Mouse (Mus musculus) forebrain, embryonic 11.5 days (tissue): ENCODE results near the gene Gpr18. TPM values are rescaled to one million over a fixed set of nuclear protein-coding genes. Genes with fewer than 3 reads are reported as not detected.
"Not testable (repeated sequence)": the region's sequence is repeated elsewhere in the genome, so short reads cannot be mapped to it uniquely, and the experiment has no call there.

Source experiments
- ATAC-seq: fragments of 200-750 bp; cut with Nextera tagmentation; replicated peaks from 2 replicates; pipeline ENCODE4 v1.8.0; 2017; ENCODE audit warnings: moderate TSS enrichment; ENCODE audit not compliant: low FRiP score
- DNase-seq: peaks from one replicate; pipeline ENCODE4 v3.0.0-alpha.2; 2017; ENCODE audit warnings: low spot score
- H3K27ac ChIP-seq: fragments of 300-500 bp; sonication (generic); 2 replicates; pipeline ENCODE4 v1.5.1; 2014; ENCODE audit warnings: low read depth, low read length
- H3K27me3 ChIP-seq: fragments of 300-500 bp; sonication (generic); 2 replicates; pipeline ENCODE4 v1.6.1; 2014; ENCODE audit warnings: mild to moderate bottlenecking, low read length, mixed read lengths; ENCODE audit not compliant: control insufficient read depth, insufficient read depth
- H3K36me3 ChIP-seq: fragments of 300-500 bp; sonication (generic); 2 replicates; pipeline ENCODE4 v1.6.1; 2014; ENCODE audit warnings: mild to moderate bottlenecking, low read length, moderate library complexity, mixed read lengths; ENCODE audit not compliant: control insufficient read depth, insufficient read depth
- H3K4me1 ChIP-seq: fragments of 300-500 bp; sonication (generic); replicated peaks from 2 replicates; pipeline ENCODE4 v1.6.1; 2014; ENCODE audit warnings: low read length, mixed read lengths; ENCODE audit not compliant: control insufficient read depth, insufficient read depth
- H3K4me2 ChIP-seq: fragments of 300-500 bp; sonication (generic); 2 replicates; pipeline ENCODE4 v1.6.1; 2014; ENCODE audit warnings: low read depth, mild to moderate bottlenecking, low read length, moderate library complexity, mixed read lengths; ENCODE audit not compliant: severe bottlenecking
- H3K4me3 ChIP-seq: fragments of 300-500 bp; sonication (generic); 2 replicates; pipeline ENCODE4 v1.5.1; 2014; ENCODE audit warnings: low read depth, low read length
- H3K9ac ChIP-seq: fragments of 300-500 bp; sonication (generic); 2 replicates; pipeline ENCODE4 v1.6.1; 2014; ENCODE audit warnings: low read length
- H3K9me3 ChIP-seq: fragments of 300-500 bp; sonication (generic); 2 replicates; pipeline ENCODE4 v1.6.1; 2016; ENCODE audit warnings: low read length, mixed read lengths; ENCODE audit not compliant: control insufficient read depth
- WGBS: fragments of 180-500 bp; shearing (Covaris S2); extraction: QIAGEN DNeasy Blood & Tissue Kit; methylation state at CpG from one replicate; pipeline ENCODE4 v1.1.7; 2014; 5-methylcytosine and 5-hydroxymethylcytosine counted together
- polyA plus RNA-seq: library from polyadenylated mRNA; unstranded; fragments of >200 nt; fragmentation: Nextera tagmentation; extraction: Ambion mirVana; gene quantifications from 2 replicates; pipeline ENCODE4 v1.2.1, GENCODE M21; 2014

The Gpr18 gene
- polyA plus RNA-seq, 1 experiment from 2014 or later: 0.49 TPM

- peak within 1 kb of the TSS; percentile 92 for H3K4me3 ChIP-seq
- H3K4me2 ChIP-seq: peak within 1 kb of the TSS; percentile 95
- H3K4me1 ChIP-seq: peaks cover 5% of the 10 kb centered on the region; the same call in 1 of the 2 replicates
- H3K36me3 ChIP-seq: no peaks in the 10 kb centered on the region
- ATAC-seq (peak; percentile 98), DNase-seq (peak; percentile 99)
- under 1% methylated on average over 57 of the region's 61 CpGs for WGBS
- H3K9ac ChIP-seq: peak within 1 kb of the TSS; percentile 94
- H3K9me3 ChIP-seq: no peaks in the 10 kb centered on the region
- no peaks in the 10 kb centered on the region for H3K27me3 ChIP-seq
- peak within 1 kb of the TSS; percentile 84 for H3K27ac ChIP-seq
Measured at GRCm38 (mm10) chr14:121878176-121878858, 37.3 kb downstream of the Gpr18 start, which contains the start of gene Ubac2. Gene Ubac2, plus strand, starts transcription at chr14:121878620.

DNA sequence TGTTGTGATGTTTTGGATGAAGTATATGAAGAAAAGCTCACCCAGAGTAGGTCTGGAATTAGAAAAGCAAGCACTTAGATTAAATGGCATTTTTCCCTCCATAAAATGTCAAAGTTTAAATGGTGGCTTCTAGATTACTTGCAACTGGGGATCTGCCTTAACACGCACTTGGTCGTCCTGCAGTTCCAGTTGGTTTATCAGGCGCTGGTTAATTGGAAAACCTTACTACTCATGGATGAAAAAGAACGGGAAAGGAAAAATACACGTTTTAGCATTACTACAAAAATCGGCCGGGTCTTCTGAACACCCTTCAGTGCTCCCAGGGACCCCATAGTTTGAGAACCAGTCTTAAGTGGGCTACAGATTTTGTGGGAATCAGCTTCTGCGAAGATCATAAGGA lies 37.9 kb downstream of the Gpr18 start:
- Histone ChIP-seq H3K9me3 (no peaks in the 10 kb centered on the region), H3K4me1 (peaks cover 5% of the 10 kb centered on the region; the same call in 1 of the 2 replicates), H3K36me3 (no peaks in the 10 kb centered on the region), H3K27ac (no peak overlapping the region), H3K27me3 (no peaks in the 10 kb centered on the region), H3K9ac (peak overlapping the region; percentile 94), H3K4me3 (peak overlapping the region; percentile 92), H3K4me2 (peak overlapping the region; percentile 68)
- DNase-seq (no peak), ATAC-seq (no peak)
- WGBS: 34% methylated on average over 8 of the region's 8 CpGs

DNA sequence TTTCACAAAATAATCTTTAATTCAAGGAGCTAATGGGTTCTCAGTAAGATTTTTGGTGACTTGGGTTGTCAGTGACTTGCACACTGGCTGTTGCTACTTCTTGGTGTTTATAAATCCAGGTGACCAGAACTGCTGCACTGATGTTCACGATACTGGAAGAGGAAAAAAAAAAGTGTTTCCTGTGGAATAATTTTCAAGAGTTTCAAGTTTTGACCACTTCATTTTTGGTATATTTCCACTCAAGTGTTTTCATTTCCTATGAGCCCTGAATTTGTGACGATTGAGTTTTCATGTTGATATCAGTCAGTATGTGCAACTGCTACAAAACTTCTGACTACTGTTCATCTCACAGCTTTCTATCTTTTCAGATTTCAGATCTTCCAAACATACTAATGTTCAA lies 38.7 kb downstream of the Gpr18 start:
- Histone ChIP-seq H3K9me3 (no peaks in the 10 kb centered on the region), H3K9ac (no peak overlapping the region), H3K4me2 (no peak overlapping the region), H3K4me3 (no peak overlapping the region), H3K27me3 (no peaks in the 10 kb centered on the region), H3K4me1 (peaks cover 5% of the 10 kb centered on the region; the same call in 1 of the 2 replicates), H3K36me3 (no peaks in the 10 kb centered on the region), H3K27ac (no peak overlapping the region)
- DNase-seq (no peak), ATAC-seq (no peak)
- 94% methylated on average over 2 of the region's 2 CpGs for WGBS

DNA sequence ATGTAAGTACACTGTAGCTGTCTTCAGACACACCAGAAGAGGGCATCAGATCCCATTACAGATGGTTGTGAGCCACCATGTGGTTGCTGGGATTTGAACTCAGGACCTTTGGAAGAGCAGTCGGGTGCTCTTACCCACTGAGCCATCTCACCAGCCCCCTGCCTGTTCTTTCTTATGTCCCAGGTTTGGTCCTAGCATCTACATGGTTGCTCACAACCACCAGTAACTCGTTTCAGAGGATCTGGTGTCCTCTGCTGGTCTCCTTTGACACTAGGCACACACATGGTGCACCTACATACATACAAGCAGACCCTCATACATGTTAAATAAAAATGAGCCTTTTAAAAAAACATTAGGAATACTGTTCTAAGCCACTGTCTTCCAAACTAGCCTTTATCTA lies 39.4 kb downstream of the Gpr18 start:
- H3K4me2 ChIP-seq, H3K36me3 ChIP-seq, H3K27me3 ChIP-seq, H3K9ac ChIP-seq, H3K9me3 ChIP-seq, H3K4me1 ChIP-seq, H3K27ac ChIP-seq, ATAC-seq, DNase-seq, H3K4me3 ChIP-seq: not testable (repeated sequence)
- WGBS: 68% methylated on average over 2 of the region's 2 CpGs

- no peak overlapping the region for H3K4me2 ChIP-seq
- no peaks in the 10 kb centered on the region; the same call in 1 of the 2 replicates for H3K4me1 ChIP-seq
- H3K9me3 ChIP-seq: no peaks in the 10 kb centered on the region
- H3K27me3 ChIP-seq: no peaks in the 10 kb centered on the region
- H3K4me3 ChIP-seq: no peak overlapping the region
- no peaks in the 10 kb centered on the region for H3K36me3 ChIP-seq
- no peak overlapping the region for H3K9ac ChIP-seq
- DNase-seq (no peak), ATAC-seq (no peak)
- WGBS: 89% methylated on average over 4 of the region's 4 CpGs
- no peak overlapping the region for H3K27ac ChIP-seq
Measured at GRCm38 (mm10) chr14:121873646-121874045, 41.9 kb downstream of the Gpr18 start.

- H3K4me3 ChIP-seq: no peak overlapping the region
- DNase-seq (no peak), ATAC-seq (no peak)
- WGBS: 84% methylated on average over 2 of the region's 2 CpGs
- no peaks in the 10 kb centered on the region for H3K27me3 ChIP-seq
- H3K4me2 ChIP-seq: no peak overlapping the region
- H3K9ac ChIP-seq: no peak overlapping the region
- H3K36me3 ChIP-seq: no peaks in the 10 kb centered on the region
- no peak overlapping the region for H3K27ac ChIP-seq
- H3K9me3 ChIP-seq: no peaks in the 10 kb centered on the region
- no peaks in the 10 kb centered on the region; the same call in 1 of the 2 replicates for H3K4me1 ChIP-seq
Measured at GRCm38 (mm10) chr14:121873172-121873571, 42.4 kb downstream of the Gpr18 start.

- no peak for DNase-seq
- ATAC-seq: no peak
- H3K36me3 ChIP-seq: no peaks in the 10 kb centered on the region
- H3K4me3 ChIP-seq: no peak overlapping the region
- H3K9me3 ChIP-seq: no peaks in the 10 kb centered on the region
- no peaks in the 10 kb centered on the region for H3K27me3 ChIP-seq
- no peak overlapping the region for H3K9ac ChIP-seq
- H3K4me2 ChIP-seq: no peak overlapping the region
- no peaks in the 10 kb centered on the region; the same call in 1 of the 2 replicates for H3K4me1 ChIP-seq
- WGBS: 93% methylated on average over 1 of the region's 1 CpGs
- no peak overlapping the region for H3K27ac ChIP-seq
Measured at GRCm38 (mm10) chr14:121872760-121873159, 42.8 kb downstream of the Gpr18 start.

GRCm38 (mm10) chr14:121869111-121869510 lies 46.5 kb downstream of the Gpr18 start:
- H3K27me3 ChIP-seq: no peaks in the 10 kb centered on the region
- WGBS: 85% methylated on average over 1 of the region's 1 CpGs
- H3K4me2 ChIP-seq: no peak overlapping the region
- no peak for DNase-seq
- no peak overlapping the region for H3K4me3 ChIP-seq
- H3K9ac ChIP-seq: no peak overlapping the region
- no peaks in the 10 kb centered on the region for H3K4me1 ChIP-seq
- no peaks in the 10 kb centered on the region for H3K9me3 ChIP-seq
- H3K36me3 ChIP-seq: no peaks in the 10 kb centered on the region
- H3K27ac ChIP-seq: no peak overlapping the region
- no peak for ATAC-seq

DNA sequence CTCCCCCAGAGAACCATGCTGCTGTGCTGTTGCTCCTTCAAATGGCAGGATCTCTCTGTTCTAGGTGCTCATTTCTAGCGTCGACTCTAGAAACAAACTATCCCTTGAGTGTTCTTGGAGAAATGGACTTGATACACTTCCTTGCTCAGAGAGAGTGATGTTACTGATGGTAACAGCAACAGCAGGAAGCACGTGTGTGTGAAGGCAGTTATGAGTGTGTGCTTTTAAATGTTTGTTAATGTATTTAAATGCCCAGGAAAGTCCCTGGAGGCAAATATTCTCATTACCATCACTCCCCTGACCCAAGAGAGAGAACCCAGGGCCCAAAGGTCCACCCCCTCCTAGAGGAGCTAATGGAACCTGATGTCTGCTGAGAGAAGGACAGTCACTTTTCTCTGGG lies 49.0 kb downstream of the Gpr18 start:
- ATAC-seq (no peak), DNase-seq (peak; percentile 43)
- H3K4me2 ChIP-seq: no peak overlapping the region
- H3K4me3 ChIP-seq: no peak overlapping the region
- H3K9me3 ChIP-seq: no peaks in the 10 kb centered on the region
- no peaks in the 10 kb centered on the region for H3K27me3 ChIP-seq
- 84% methylated on average over 3 of the region's 3 CpGs for WGBS
- no peak overlapping the region for H3K9ac ChIP-seq
- no peaks in the 10 kb centered on the region for H3K4me1 ChIP-seq
- H3K36me3 ChIP-seq: no peaks in the 10 kb centered on the region
- H3K27ac ChIP-seq: no peak overlapping the region
